Mouse (Mus musculus) limb, embryonic 11.5 days (tissue): Measurements from ENCODE around the gene Gas2l2. TPM values are rescaled to one million over a fixed set of nuclear protein-coding genes. Genes with fewer than 3 reads are reported as not detected.

Experiments
- ATAC-seq: fragments of 200-750 bp; cut with Nextera tagmentation; 2 replicates; pipeline ENCODE4 v1.8.0; 2017; ENCODE audit warnings: low read depth; ENCODE audit not compliant: insufficient number of reproducible peaks, low FRiP score, low TSS enrichment
- DNase-seq: peaks from one replicate; pipeline ENCODE4 v3.0.0-alpha.2; 2015; ENCODE audit warnings: low spot score
- H3K27ac ChIP-seq: fragments of 300-500 bp; sonication (generic); replicated peaks from 2 replicates; pipeline ENCODE4 v1.5.1; 2014; ENCODE audit warnings: low read depth, mild to moderate bottlenecking, low read length
- H3K27me3 ChIP-seq: fragments of 300-500 bp; sonication (generic); 2 replicates; pipeline ENCODE4 v1.6.1; 2014; ENCODE audit warnings: mild to moderate bottlenecking, low read length, mixed read lengths; ENCODE audit not compliant: control insufficient read depth, insufficient read depth
- H3K36me3 ChIP-seq: fragments of 300-500 bp; sonication (generic); 2 replicates; pipeline ENCODE4 v1.6.1; 2014; ENCODE audit warnings: mild to moderate bottlenecking, low read length, moderate library complexity, mixed read lengths; ENCODE audit not compliant: control insufficient read depth, insufficient read depth
- H3K4me1 ChIP-seq: fragments of 300-500 bp; sonication (generic); 2 replicates; pipeline ENCODE4 v1.6.1; 2014; ENCODE audit warnings: low read length, mixed read lengths; ENCODE audit not compliant: control insufficient read depth, insufficient read depth
- H3K4me2 ChIP-seq: fragments of 300-500 bp; sonication (generic); 2 replicates; pipeline ENCODE4 v1.6.1; 2014; ENCODE audit warnings: low read depth, mild to moderate bottlenecking, moderate library complexity; ENCODE audit not compliant: severe bottlenecking
- H3K4me3 ChIP-seq: fragments of 300-500 bp; sonication (generic); 2 replicates; pipeline ENCODE4 v1.5.1; 2014; ENCODE audit warnings: low read depth, low read length
- H3K9ac ChIP-seq: fragments of 300-500 bp; sonication (generic); 2 replicates; pipeline ENCODE4 v1.6.1; 2014; ENCODE audit warnings: mild to moderate bottlenecking, low read length
- H3K9me3 ChIP-seq: fragments of 300-500 bp; sonication (generic); 2 replicates; pipeline ENCODE4 v1.6.1; 2016; ENCODE audit warnings: low read length; ENCODE audit not compliant: control insufficient read depth
- WGBS: fragments of 180-500 bp; shearing (Covaris S2); extraction: QIAGEN DNeasy Blood & Tissue Kit; methylation state at CpG from one replicate; pipeline ENCODE4 v1.1.7; 2014; 5-methylcytosine and 5-hydroxymethylcytosine counted together
- polyA plus RNA-seq: library from polyadenylated mRNA; unstranded; fragments of >200 nt; fragmentation: Nextera tagmentation; extraction: Ambion mirVana; gene quantifications from 2 replicates; pipeline ENCODE4 v1.2.1, GENCODE M21; 2014

The Gas2l2 gene
- polyA plus RNA-seq, 1 experiment from 2014 or later = not detected

DNA sequence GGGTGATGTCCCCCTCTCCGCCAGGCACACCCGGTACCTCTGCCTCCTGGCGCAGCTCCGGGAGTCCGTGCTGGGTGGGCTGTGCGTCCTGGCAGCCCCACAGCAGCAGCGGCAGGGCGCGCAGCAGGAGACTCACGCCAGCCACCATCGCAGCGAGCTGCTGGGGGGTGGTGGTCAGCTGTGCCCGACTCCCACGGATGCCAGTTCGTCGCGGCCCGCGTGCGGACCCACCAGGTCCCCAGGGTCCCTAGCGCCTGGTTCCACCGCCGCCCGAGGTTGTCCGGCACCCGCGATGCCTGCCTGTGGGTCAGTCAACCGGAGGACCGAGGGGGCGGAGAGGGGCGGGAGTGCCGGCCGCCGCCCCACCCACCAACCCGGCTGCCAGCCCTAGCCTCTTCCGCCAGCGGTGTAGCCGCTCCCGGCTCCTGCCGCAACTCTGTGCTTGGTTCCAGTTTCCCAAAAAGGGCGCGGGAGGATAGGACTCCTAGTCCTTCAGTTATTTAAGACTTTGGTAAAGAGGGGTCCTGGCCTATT is 33.5 kb upstream of the Gas2l2 start, which contains the start of gene Mmp28:
Gene Mmp28, minus strand, starts transcription at position 361 of the 534 bp plus-strand sequence.
- H3K36me3 ChIP-seq = no peaks in the 10 kb centered on the region
- H3K9me3 ChIP-seq = no peaks in the 10 kb centered on the region
- DNase-seq (peak; percentile 59), ATAC-seq (peak; percentile 39; the same call in 1 of the 2 replicates)
- H3K4me1 ChIP-seq = no peaks in the 10 kb centered on the region; the same call in 1 of the 2 replicates
- peak within 1 kb of the TSS; percentile 55 for H3K9ac ChIP-seq
- peak within 1 kb of the TSS; percentile 55 for H3K4me3 ChIP-seq
- no peak within 1 kb of the TSS for H3K27ac ChIP-seq
- peaks cover 20% of the 10 kb centered on the region for H3K27me3 ChIP-seq
- under 1% methylated on average over 42 of the region's 42 CpGs for WGBS
- peak within 1 kb of the TSS; percentile 90 for H3K4me2 ChIP-seq

GRCm38 (mm10) chr11:83461462-83462027 is 32.3 kb upstream of the Gas2l2 start:
- peaks cover 20% of the 10 kb centered on the region for H3K27me3 ChIP-seq
- ATAC-seq (no peak), DNase-seq (no peak)
- no peak overlapping the region for H3K4me3 ChIP-seq
- 72% methylated on average over 10 of the region's 10 CpGs for WGBS
- H3K9ac ChIP-seq = no peak overlapping the region
- no peak overlapping the region for H3K27ac ChIP-seq
- H3K36me3 ChIP-seq = no peaks in the 10 kb centered on the region
- no peaks in the 10 kb centered on the region; the same call in 1 of the 2 replicates for H3K4me1 ChIP-seq
- H3K4me2 ChIP-seq = no peak overlapping the region
- no peaks in the 10 kb centered on the region for H3K9me3 ChIP-seq

- Histone ChIP-seq H3K36me3 (no peaks in the 10 kb centered on the region), H3K9me3 (no peaks in the 10 kb centered on the region), H3K27ac (0 out of 2 replicates have a peak overlapping the region, but pooled peaks have one; percentile 3), H3K9ac (no peak overlapping the region), H3K27me3 (peaks cover 15% of the 10 kb centered on the region), H3K4me1 (peaks cover 12% of the 10 kb centered on the region; the same call in 1 of the 2 replicates), H3K4me2 (no peak overlapping the region), H3K4me3 (no peak overlapping the region)
- 0 out of 2 replicates have a peak, but pooled peaks have one; percentile 62 for ATAC-seq
- 58% methylated on average over 9 of the region's 9 CpGs for WGBS
- no peak for DNase-seq
These were observed 28.8 kb upstream of the Gas2l2 start for GRCm38 (mm10) chr11:83457912-83458601.

- peaks cover 7% of the 10 kb centered on the region for H3K27me3 ChIP-seq
- no peak overlapping the region for H3K4me2 ChIP-seq
- H3K27ac ChIP-seq = no peak overlapping the region
- no peak for DNase-seq
- H3K4me3 ChIP-seq = no peak overlapping the region
- H3K36me3 ChIP-seq = no peaks in the 10 kb centered on the region
- no peaks in the 10 kb centered on the region for H3K9me3 ChIP-seq
- ATAC-seq = no peak
- no peak overlapping the region for H3K9ac ChIP-seq
- H3K4me1 ChIP-seq = peaks cover 12% of the 10 kb centered on the region; the same call in 1 of the 2 replicates
- WGBS = 61% methylated on average over 7 of the region's 7 CpGs
These were observed 28.0 kb upstream of the Gas2l2 start for GRCm38 (mm10) chr11:83457257-83457656.

DNA sequence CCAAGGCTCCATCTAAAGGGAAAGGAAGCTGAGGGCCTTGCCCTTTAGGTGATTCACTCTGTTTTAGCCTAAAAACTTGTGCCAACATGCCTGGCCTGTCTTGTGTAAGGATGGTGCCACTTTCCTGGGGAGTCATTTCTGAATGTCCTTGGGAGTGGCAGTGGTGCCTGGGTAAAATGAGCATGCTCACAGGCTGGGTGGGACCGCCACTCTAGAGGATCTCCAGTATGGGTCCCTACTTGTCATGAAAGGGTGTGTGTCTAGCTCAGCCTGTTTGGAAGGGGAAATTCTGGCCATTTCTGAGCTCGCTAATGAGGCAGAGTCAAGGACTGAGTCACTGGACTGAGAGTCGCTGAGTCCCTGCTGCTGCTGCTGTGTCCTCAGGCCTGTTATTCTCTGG is 26.4 kb upstream of the Gas2l2 start:
- no peak overlapping the region for H3K4me2 ChIP-seq
- no peak overlapping the region for H3K9ac ChIP-seq
- no peak for DNase-seq
- H3K36me3 ChIP-seq = no peaks in the 10 kb centered on the region
- 64% methylated on average over 3 of the region's 3 CpGs for WGBS
- no peak overlapping the region for H3K27ac ChIP-seq
- ATAC-seq = no peak
- H3K4me3 ChIP-seq = no peak overlapping the region
- no peaks in the 10 kb centered on the region for H3K27me3 ChIP-seq
- peaks cover 12% of the 10 kb centered on the region; the same call in 1 of the 2 replicates for H3K4me1 ChIP-seq
- no peaks in the 10 kb centered on the region for H3K9me3 ChIP-seq

DNA sequence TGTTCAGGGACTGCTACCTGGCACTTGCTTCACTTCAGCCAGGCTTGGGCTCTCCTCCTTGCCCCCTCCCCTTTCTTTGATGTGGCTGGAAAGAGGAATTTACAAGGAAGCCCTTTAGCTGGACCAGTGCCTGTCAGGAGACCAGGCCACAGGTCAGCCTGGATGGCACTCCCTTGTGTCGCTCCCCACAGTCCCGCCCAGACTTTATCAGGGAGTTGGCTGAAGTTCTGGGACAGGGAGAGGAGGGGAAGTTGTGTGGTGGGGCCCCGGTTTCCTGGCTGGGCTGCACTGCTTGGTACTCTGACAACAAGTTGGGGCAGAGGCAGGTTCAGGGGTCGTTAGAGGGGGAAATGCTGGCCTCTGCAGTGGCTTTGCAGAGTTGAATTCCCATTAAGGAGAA is 25.3 kb upstream of the Gas2l2 start:
- no peak overlapping the region for H3K4me3 ChIP-seq
- H3K4me1 ChIP-seq = peaks cover 13% of the 10 kb centered on the region; the same call in 1 of the 2 replicates
- WGBS = 3% methylated on average over 4 of the region's 4 CpGs
- no peaks in the 10 kb centered on the region for H3K27me3 ChIP-seq
- ATAC-seq = no peak
- H3K4me2 ChIP-seq = no peak overlapping the region
- H3K9ac ChIP-seq = no peak overlapping the region
- H3K27ac ChIP-seq = no peak overlapping the region
- H3K9me3 ChIP-seq = no peaks in the 10 kb centered on the region
- no peaks in the 10 kb centered on the region for H3K36me3 ChIP-seq
- no peak for DNase-seq

GRCm38 (mm10) chr11:83451281-83451680 is 22.0 kb upstream of the Gas2l2 start:
- Histone ChIP-seq H3K4me3 (no peak overlapping the region), H3K4me2 (no peak overlapping the region), H3K9me3 (no peaks in the 10 kb centered on the region), H3K27ac (no peak overlapping the region), H3K27me3 (0 out of 2 replicates have a peak, but pooled peaks cover 2% of the 10 kb centered on the region), H3K4me1 (peaks cover 15% of the 10 kb centered on the region; the same call in 1 of the 2 replicates), H3K36me3 (no peaks in the 10 kb centered on the region), H3K9ac (no peak overlapping the region)
- DNase-seq (no peak), ATAC-seq (no peak)
- WGBS = 90% methylated on average over 10 of the region's 10 CpGs

DNA sequence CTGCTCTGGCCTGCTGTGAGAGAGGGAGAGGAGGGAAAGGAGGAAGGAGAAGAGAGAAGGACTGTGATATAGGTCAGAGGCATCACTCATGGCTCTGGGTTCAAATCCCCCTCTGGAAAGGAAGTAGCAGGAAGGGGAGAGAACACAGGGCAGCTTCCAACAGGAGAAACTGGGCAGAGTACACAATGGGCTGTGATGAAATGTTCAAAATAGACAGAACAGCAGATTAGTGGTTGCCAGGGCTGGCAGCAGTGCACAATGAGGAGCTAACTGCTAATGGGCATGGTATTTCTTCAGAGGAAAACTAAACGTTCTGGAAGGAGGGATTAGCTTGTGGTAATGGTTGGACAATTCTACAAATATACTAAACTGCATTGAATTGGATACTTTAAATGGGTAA is 21.3 kb upstream of the Gas2l2 start:
- 53% methylated on average over 1 of the region's 1 CpGs for WGBS
- peaks cover 15% of the 10 kb centered on the region; the same call in 1 of the 2 replicates for H3K4me1 ChIP-seq
- H3K36me3 ChIP-seq = no peaks in the 10 kb centered on the region

More for the DNA sequence above, 21.3 kb upstream of the Gas2l2 start:
- H3K27ac ChIP-seq = no peak overlapping the region
- no peak overlapping the region for H3K9ac ChIP-seq
- H3K4me3 ChIP-seq = no peak overlapping the region
- no peaks in the 10 kb centered on the region for H3K9me3 ChIP-seq
- ATAC-seq (no peak), DNase-seq (no peak)
- no peak overlapping the region for H3K4me2 ChIP-seq
- 0 out of 2 replicates have a peak, but pooled peaks cover 2% of the 10 kb centered on the region for H3K27me3 ChIP-seq
